Mouse (Mus musculus): ENCODE measurements around the gene Gcnt2.

- TF ChIP-seq POLR2A (IDR thresholded peaks at IDR 0.05; ENCODE audit: insufficient read length, low read depth) (no peak), USF1 (IDR thresholded peaks at IDR 0.05; ENCODE audit: low read depth) (no peak), MAX (IDR thresholded peaks at IDR 0.05; ENCODE audit: low read depth) (no peak), MYOG (IDR thresholded peaks at IDR 0.05; ENCODE audit: control insufficient read depth in 1 of 3, insufficient read depth in 1 of 3, insufficient read length in 2 of 3, low read depth in 2 of 3) (no peak), MYOD1 (IDR thresholded peaks at IDR 0.05; ENCODE audit: control insufficient read depth in 1 of 3, insufficient read length in 2 of 3, low read depth in 2 of 3) (no peak), CEBPB (IDR thresholded peaks at IDR 0.05; ENCODE audit: insufficient read depth, poor library complexity, severe bottlenecking) (no peak), TCF12 (IDR thresholded peaks at IDR 0.05; ENCODE audit: insufficient read depth, poor library complexity, severe bottlenecking) (no peak), E2F4 (IDR thresholded peaks at IDR 0.05; ENCODE audit: insufficient read depth) (no peak), REST (IDR thresholded peaks at IDR 0.05; ENCODE audit: insufficient read depth, insufficient read length) (no peak), POLR2AphosphoS2 (IDR thresholded peaks at IDR 0.05; ENCODE audit: insufficient read length, low read depth) (no peak), SRF (IDR thresholded peaks at IDR 0.05; ENCODE audit: control insufficient read depth, insufficient read length, low read depth) (no peak), TCF3 (IDR thresholded peaks at IDR 0.05; ENCODE audit: insufficient read length, low read depth) (no peak)
Measured at GRCm38 (mm10) chr13:40853842-40854241, 5.7 kb upstream of the Gcnt2 start.

Data from myocyte (in vitro differentiated cells).